Mouse (Mus musculus) spleen, embryonic (tissue): ENCODE measurements at regions not wholly inside any gene's neighbourhood (a gene's known extent, or its start where the extent isn't known, plus 50 kb on each side); places are given as distances from the start of the nearest gene placed in this dataset.

Experiments
- CTCF ChIA-PET: fragments of 350-600 bp; sonication (Branson Sonifier 250); formaldehyde crosslinking; loops from one replicate; lab custom pipeline; 2022; lab: Charles Lee

GRCm38 (mm10) chrX:97434327-97434726, 57.3 kb upstream of the Eda2r start:
- CTCF ChIA-PET, result interaction anchor here (0.7 kb wide), 1 partner anchor 565 kb away, joined by 4 read pairs; no protein-coding TSS in a partner anchor

- CTCF ChIA-PET, result no interaction called here
Measured at GRCm38 (mm10) chrX:97431391-97431803, 54.4 kb upstream of the Eda2r start.
